Mouse (Mus musculus) testis, adult 2 months (tissue): ENCODE measurements around the gene Gm1123. TPM values are rescaled to one million over a fixed set of nuclear protein-coding genes. Genes with fewer than 3 reads are reported as not detected.
A peak's percentile ranks its signal among the peaks of the same experiment; 100 is the strongest.

Source experiments
- H3K27ac ChIP-seq: fragments of 200-500 bp; 2 replicates; pipeline ENCODE4 v1.5.1; 2012; ENCODE audit warnings: low read depth, low read length; ENCODE audit not compliant: control insufficient read depth, insufficient read depth
- H3K27me3 ChIP-seq: fragments of 200-500 bp; 2 replicates; pipeline ENCODE4 v1.6.1; 2012; ENCODE audit warnings: mild to moderate bottlenecking, low read length, moderate library complexity; ENCODE audit not compliant: control insufficient read depth, insufficient read depth
- H3K36me3 ChIP-seq: fragments of 200-500 bp; 2 replicates; pipeline ENCODE4 v1.6.1; 2012; ENCODE audit warnings: mild to moderate bottlenecking, low read length; ENCODE audit not compliant: control insufficient read depth, insufficient read depth
- H3K4me1 ChIP-seq: fragments of 200-500 bp; 2 replicates; pipeline ENCODE4 v1.6.1; 2012; ENCODE audit warnings: low read length; ENCODE audit not compliant: control insufficient read depth, insufficient read depth
- H3K4me3 ChIP-seq: fragments of 200-500 bp; 2 replicates; pipeline ENCODE4 v1.5.1; 2012; ENCODE audit warnings: low read depth, mild to moderate bottlenecking, low read length, moderate library complexity, mixed read lengths; ENCODE audit not compliant: control insufficient read depth
- CTCF ChIP-seq: fragments of 200-500 bp; IDR thresholded peaks from 2 replicates; pipeline ENCODE4 v1.5.1; 2012; ENCODE audit warnings: low read depth, mild to moderate bottlenecking, inconsistent platforms, low read length, moderate library complexity; ENCODE audit not compliant: control insufficient read depth, insufficient read depth, insufficient replicate concordance
- POLR2A ChIP-seq: fragments of 200-500 bp; IDR thresholded peaks from 2 replicates; pipeline ENCODE4 v1.6.1; 2012; ENCODE audit warnings: low read depth, mild to moderate bottlenecking, inconsistent platforms, low read length, moderate library complexity; ENCODE audit not compliant: control insufficient read depth
- polyA plus RNA-seq: library from polyadenylated mRNA; depleted of rRNA; stranded (reverse); fragments of >200 nt; gene quantifications from 2 replicates; pipeline ENCODE4 v1.2.3, GENCODE M21; 2012

The Gm1123 gene
- polyA plus RNA-seq, 1 experiment: not detected

DNA sequence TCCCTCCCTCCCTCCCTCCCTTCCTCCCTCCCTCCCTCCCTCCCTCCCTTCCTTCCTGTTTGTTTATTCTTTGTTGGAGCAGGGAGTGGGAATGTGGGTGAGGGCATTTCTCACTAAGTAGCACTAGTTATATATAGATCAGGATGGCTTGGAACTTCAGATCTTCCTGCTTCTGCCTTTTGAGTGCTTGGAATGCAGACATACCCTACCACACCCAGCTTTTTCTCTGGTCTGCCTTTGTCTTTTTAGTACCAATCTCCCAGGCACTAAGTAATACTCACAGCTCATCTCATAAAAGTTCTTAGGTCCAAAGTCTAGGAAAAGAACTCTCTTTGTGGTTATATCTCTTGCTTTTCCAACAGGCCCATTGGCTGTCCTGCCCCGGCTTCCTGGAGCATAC is 59.4 kb downstream of the Gm1123 start:
- peaks cover 5% of the 10 kb centered on the region for H3K27me3 ChIP-seq
- no peak overlapping the region for H3K27ac ChIP-seq
- no peaks in the 10 kb centered on the region for H3K36me3 ChIP-seq
- H3K4me3 ChIP-seq: no peak overlapping the region
- H3K4me1 ChIP-seq: peaks cover 8% of the 10 kb centered on the region
- TF ChIP-seq CTCF (no peak), POLR2A (no peak)

DNA sequence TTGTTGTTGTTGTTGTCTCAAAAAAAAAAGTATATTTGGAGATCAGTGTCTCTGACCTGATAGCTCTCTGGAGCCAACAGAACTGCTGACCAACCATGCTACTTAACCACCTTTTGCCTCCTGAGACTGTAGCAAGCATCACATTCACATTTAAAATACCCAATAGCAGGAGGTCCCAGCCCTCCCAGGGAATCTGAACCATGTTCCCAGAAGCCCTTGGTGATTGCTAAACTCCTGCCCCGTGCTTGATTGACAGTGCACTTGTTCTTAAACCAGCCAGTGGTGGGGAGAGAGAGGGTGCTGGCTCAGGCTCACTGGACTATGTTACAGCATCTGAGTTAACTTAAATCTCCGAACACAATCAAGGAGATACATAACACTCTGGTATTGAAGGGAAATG is 60.6 kb downstream of the Gm1123 start:
- no peak overlapping the region for H3K4me3 ChIP-seq
- H3K27ac ChIP-seq: no peak overlapping the region
- H3K27me3 ChIP-seq: peaks cover 5% of the 10 kb centered on the region
- H3K4me1 ChIP-seq: peaks cover 8% of the 10 kb centered on the region
- no peaks in the 10 kb centered on the region for H3K36me3 ChIP-seq
- TF ChIP-seq POLR2A (no peak), CTCF (no peak)

DNA sequence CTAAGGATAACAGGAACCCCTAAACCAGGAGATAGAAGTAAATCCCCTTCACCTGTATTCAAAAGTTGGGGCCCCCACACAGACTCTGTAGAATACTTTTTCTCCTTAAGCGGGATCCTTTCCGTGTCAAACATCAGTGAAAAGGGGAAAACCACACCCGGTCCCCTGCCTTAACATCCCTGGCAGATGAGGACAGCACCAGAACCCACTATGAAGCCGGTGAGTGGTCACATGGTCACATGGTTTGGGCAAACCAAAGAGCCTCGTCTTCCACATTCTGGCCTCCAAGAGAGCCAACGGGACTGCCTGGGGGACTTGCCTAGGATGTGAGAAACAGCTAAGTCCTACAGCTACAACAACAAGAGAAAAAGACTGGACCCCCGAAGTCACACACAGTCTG is 62.0 kb downstream of the Gm1123 start:
- TF ChIP-seq CTCF (no peak), POLR2A (no peak)
- Histone ChIP-seq H3K36me3 (no peaks in the 10 kb centered on the region), H3K27ac (no peak overlapping the region), H3K4me3 (no peak overlapping the region; the same call in 1 of the 2 replicates), H3K4me1 (peaks cover 5% of the 10 kb centered on the region), H3K27me3 (peaks cover 5% of the 10 kb centered on the region)

DNA sequence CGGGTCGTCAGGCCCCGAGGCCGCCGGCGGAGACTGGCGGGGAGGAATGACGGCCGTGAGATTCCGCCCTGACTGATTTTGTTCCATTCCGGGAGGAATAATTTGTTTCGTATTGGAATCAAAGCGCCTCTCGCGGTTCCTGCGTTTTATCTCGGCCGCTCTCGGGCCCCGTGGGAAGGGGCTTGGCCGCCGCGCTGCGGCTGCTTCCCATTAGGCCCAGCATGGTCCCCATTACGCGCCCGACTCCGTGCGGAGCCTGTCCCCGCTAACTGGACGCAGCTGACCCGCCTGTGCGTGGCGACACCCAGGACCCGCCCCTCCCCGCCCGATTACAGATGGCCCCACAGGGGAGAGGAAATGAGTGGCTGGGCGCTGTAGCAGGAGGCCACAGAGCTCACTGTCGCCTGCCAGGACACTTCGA is 62.4 kb downstream of the Gm1123 start:
- peaks cover 5% of the 10 kb centered on the region for H3K27me3 ChIP-seq
- no peaks in the 10 kb centered on the region for H3K36me3 ChIP-seq
- H3K4me3 ChIP-seq: peak overlapping the region; percentile 40
- H3K27ac ChIP-seq: no peak overlapping the region
- peaks cover 5% of the 10 kb centered on the region for H3K4me1 ChIP-seq
- TF ChIP-seq CTCF (no peak), POLR2A (no peak)

DNA sequence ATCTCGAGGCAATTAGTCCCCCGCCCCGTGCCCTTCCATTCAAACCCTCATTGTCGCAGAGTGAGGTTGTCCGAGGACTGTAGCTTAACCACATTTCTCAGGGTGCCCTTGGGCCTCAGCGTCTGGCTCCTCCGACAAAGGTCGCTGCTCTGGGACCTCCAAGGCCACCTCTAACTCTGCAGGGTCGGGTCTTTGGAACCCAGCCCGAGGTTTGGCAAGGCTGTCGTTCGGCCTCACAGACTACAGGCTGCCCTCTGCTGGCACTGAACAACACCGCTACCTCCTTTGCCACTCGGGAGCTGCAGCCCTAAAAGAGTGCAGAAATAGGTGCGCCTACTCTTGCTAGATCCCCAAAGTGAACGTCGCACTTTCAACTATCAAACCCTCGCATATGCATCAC is 70.4 kb downstream of the Gm1123 start:
- TF ChIP-seq POLR2A: no peak
- peak; percentile 37; the same call in 1 of the 2 replicates for TF ChIP-seq CTCF
- no peak overlapping the region for H3K4me3 ChIP-seq

DNA sequence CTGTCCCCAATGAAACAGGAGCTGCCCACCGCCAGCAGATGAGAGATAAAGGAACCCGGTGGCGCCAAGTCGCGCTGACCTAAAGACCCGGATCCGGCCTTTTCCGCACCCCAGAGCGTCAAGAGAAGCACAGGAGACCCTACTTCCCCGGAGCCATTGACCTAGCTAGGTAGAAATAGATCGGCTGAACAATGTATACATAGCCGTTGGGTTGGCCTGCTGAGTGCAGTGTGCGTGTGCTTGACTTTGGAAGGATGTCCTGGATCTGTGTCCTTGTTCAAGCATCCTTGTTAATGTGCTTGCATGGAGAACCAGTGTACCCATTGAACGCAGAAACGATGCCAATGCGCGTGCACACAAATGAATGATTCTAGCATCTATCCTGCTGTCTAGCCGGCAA is 71.9 kb downstream of the Gm1123 start:
- Histone ChIP-seq H3K27ac (no peak overlapping the region), H3K4me1 (peaks cover 12% of the 10 kb centered on the region), H3K4me3 (no peak overlapping the region), H3K27me3 (peaks cover 2% of the 10 kb centered on the region), H3K36me3 (no peaks in the 10 kb centered on the region)
- TF ChIP-seq CTCF: no peak
- no peak for TF ChIP-seq POLR2A

More for the DNA sequence above, 70.4 kb downstream of the Gm1123 start:
- no peaks in the 10 kb centered on the region for H3K36me3 ChIP-seq
- peaks cover 12% of the 10 kb centered on the region for H3K4me1 ChIP-seq
- no peak overlapping the region for H3K27ac ChIP-seq
- H3K27me3 ChIP-seq: peaks cover 2% of the 10 kb centered on the region

DNA sequence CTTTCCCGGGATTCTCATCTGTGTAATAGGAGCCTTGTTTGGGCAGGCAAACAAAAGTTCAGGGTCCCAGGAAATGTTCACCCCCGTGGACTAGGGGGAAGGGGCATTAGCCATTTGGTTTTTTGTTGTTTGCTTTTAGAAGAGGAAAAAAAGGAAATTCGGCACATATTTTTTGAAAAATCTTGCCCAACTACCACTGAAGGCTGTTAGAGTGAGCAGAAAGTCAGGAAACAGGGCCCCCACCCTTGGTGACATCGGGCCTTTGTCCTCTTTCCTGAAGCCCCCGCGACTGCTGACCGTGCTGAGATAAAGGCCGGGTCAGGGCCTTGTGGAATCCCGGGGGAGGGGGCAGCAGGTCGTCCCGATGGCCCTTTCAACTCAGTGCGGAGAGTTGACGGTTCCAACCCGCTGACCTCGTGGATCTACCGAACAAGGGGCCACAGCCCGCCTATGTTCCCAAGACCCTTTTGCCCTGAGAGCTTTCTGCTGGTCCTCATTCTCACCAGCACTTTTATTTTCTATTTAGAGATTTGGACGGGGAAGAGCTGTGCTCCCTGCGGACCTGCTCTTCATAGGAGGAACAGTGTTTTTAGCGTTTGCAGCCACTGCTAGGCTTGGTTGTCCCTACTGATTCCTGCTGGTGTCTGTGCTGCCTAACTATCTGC is 72.9 kb downstream of the Gm1123 start:
- TF ChIP-seq CTCF: no peak
- no peak for TF ChIP-seq POLR2A
- no peak overlapping the region for H3K4me3 ChIP-seq
- no peak overlapping the region for H3K27ac ChIP-seq
- H3K27me3 ChIP-seq: peaks cover 5% of the 10 kb centered on the region
- H3K4me1 ChIP-seq: peaks cover 12% of the 10 kb centered on the region
- no peaks in the 10 kb centered on the region for H3K36me3 ChIP-seq
